Mouse (Mus musculus) ES-E14 (cell line): Measurements from ENCODE around the gene St8sia1.

Experiments used
- CHD2 ChIP-seq: IDR thresholded peaks from 2 replicates; pipeline ENCODE4 v1.6.1; 2014; ENCODE audit warnings: mild to moderate bottlenecking, low read depth, low read length, inconsistent platforms
- HCFC1 ChIP-seq: IDR thresholded peaks from 2 replicates; pipeline ENCODE4 v1.6.1; 2012; ENCODE audit warnings: low read length, inconsistent platforms, borderline replicate concordance; ENCODE audit not compliant: insufficient read depth
- MAFK ChIP-seq: IDR thresholded peaks from 2 replicates; pipeline ENCODE4 v1.6.1; 2014; ENCODE audit warnings: mild to moderate bottlenecking, low read depth, low read length, inconsistent platforms; ENCODE audit not compliant: insufficient read depth
- ZC3H11A ChIP-seq: IDR thresholded peaks from 2 replicates; pipeline ENCODE4 v1.6.1; 2012; ENCODE audit warnings: low read depth, mild to moderate bottlenecking, inconsistent platforms, low read length, borderline replicate concordance
- ZNF384 ChIP-seq: IDR thresholded peaks from 2 replicates; pipeline ENCODE4 v1.6.1; 2012; ENCODE audit warnings: low read depth, low read length, inconsistent platforms

DNA sequence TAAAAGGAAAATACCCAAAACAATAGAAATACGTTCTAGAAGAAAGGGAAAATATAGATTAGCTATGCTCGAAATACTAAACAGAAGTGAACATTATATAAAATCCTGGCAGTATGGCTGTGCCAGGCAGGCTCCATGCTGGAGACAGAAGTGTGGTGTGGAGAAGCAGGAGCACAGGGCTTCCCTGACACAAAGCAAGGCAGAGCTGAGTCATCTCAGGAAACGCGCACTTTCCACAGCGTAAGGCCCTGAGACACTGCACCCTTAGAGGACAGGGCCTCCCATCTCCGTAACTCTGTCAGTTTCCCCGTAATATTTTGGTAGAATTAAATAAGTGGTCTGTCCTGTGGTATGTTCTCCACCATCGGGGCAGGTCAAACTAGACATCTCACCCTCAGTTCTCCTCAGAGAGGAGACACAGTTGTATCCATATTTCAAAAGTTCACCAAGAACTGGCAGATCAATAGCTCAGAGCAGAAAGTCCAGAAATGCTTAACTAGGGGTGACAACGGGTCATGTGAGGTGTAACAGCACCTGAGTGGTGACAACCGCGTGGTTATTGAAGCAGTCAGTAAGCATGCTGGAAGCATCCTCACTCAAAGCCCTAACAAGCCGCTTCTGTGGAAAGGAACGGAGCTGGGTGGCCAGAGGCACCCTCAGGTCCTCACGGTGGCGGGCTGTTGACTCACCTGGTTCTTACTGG lies 48.4 kb upstream of the St8sia1 start:
- no peak for TF ChIP-seq ZNF384
- no peak for TF ChIP-seq ZC3H11A
- no peak for TF ChIP-seq HCFC1
- no peak for TF ChIP-seq CHD2
- TF ChIP-seq MAFK: no peak
